Mouse (Mus musculus): ENCODE results near the gene Ces2b. TPM values are rescaled to one million over a fixed set of nuclear protein-coding genes. Genes with fewer than 3 reads are reported as not detected.
"Not testable (repeated sequence)": the region's sequence is repeated elsewhere in the genome, so short reads cannot be mapped to it uniquely, and the experiment has no call there.

Gene Ces2b
- polyA plus RNA-seq, 1 experiment from 2014 or later = 0.11 TPM

GRCm38 (mm10) chr8:104846831-104847230, 15.5 kb downstream of the Ces2b start, which contains the start of gene Ces2c:
Ces2c (plus strand) TSS chr8:104847068.
- H3K36me3 ChIP-seq = no peaks in the 10 kb centered on the region
- H3K27ac ChIP-seq (replicated peaks) = no peak within 1 kb of the TSS
- no peaks in the 10 kb centered on the region for H3K27me3 ChIP-seq
- H3K9ac ChIP-seq = no peak within 1 kb of the TSS
- H3K4me1 ChIP-seq = no peaks in the 10 kb centered on the region
- H3K4me3 ChIP-seq (replicated peaks) = no peak within 1 kb of the TSS
- WGBS = 82% methylated on average over 3 of the region's 3 CpGs
- ATAC-seq (ENCODE audit: insufficient number of reproducible peaks, low FRiP score, low TSS enrichment, low read depth) = no peak
- no peaks in the 10 kb centered on the region for H3K9me3 ChIP-seq (replicated peaks)
- no peak within 1 kb of the TSS for H3K4me2 ChIP-seq (replicated peaks)

GRCm38 (mm10) chr8:104847741-104848462, 16.5 kb downstream of the Ces2b start:
- Histone ChIP-seq H3K9ac (no peak overlapping the region), H3K27me3 (no peaks in the 10 kb centered on the region), H3K4me1 (no peaks in the 10 kb centered on the region), H3K4me2 (replicated peaks) (no peak overlapping the region), H3K9me3 (replicated peaks) (no peaks in the 10 kb centered on the region), H3K36me3 (no peaks in the 10 kb centered on the region), H3K27ac (replicated peaks) (no peak overlapping the region), H3K4me3 (replicated peaks) (no peak overlapping the region)
- ATAC-seq (ENCODE audit: insufficient number of reproducible peaks, low FRiP score, low TSS enrichment, low read depth) = no peak
- WGBS = 66% methylated on average over 4 of the region's 4 CpGs

- no CpG with 5 or more reads among the region's 4 CpGs for WGBS
- H3K9me3 ChIP-seq (replicated peaks); ATAC-seq (ENCODE audit: insufficient number of reproducible peaks, low FRiP score, low TSS enrichment, low read depth); H3K27me3 ChIP-seq; H3K9ac ChIP-seq; H3K4me2 ChIP-seq (replicated peaks); H3K4me1 ChIP-seq; H3K36me3 ChIP-seq; H3K27ac ChIP-seq (replicated peaks); H3K4me3 ChIP-seq (replicated peaks): not testable (repeated sequence)
These were observed 35.6 kb downstream of the Ces2b start for GRCm38 (mm10) chr8:104866844-104867531.

- H3K9ac ChIP-seq; H3K27me3 ChIP-seq; H3K4me2 ChIP-seq (replicated peaks); H3K4me3 ChIP-seq (replicated peaks); H3K4me1 ChIP-seq; H3K27ac ChIP-seq (replicated peaks); ATAC-seq (ENCODE audit: insufficient number of reproducible peaks, low FRiP score, low TSS enrichment, low read depth); H3K36me3 ChIP-seq; H3K9me3 ChIP-seq (replicated peaks): not testable (repeated sequence)
- WGBS = no CpG with 5 or more reads among the region's 2 CpGs
These were observed 37.5 kb downstream of the Ces2b start for GRCm38 (mm10) chr8:104868876-104869275.

- not testable (repeated sequence) for H3K27ac ChIP-seq (replicated peaks); H3K9ac ChIP-seq; H3K27me3 ChIP-seq; H3K9me3 ChIP-seq (replicated peaks); H3K4me1 ChIP-seq; H3K4me2 ChIP-seq (replicated peaks); ATAC-seq (ENCODE audit: insufficient number of reproducible peaks, low FRiP score, low TSS enrichment, low read depth); H3K4me3 ChIP-seq (replicated peaks); H3K36me3 ChIP-seq
- no CpG with 5 or more reads among the region's 4 CpGs for WGBS
These were observed 55.0 kb downstream of the Ces2b start for GRCm38 (mm10) chr8:104886223-104886926.

Other genes starting within 250 kb of the Ces2b start
- 9.0 and 9.3 TPM in 2 replicates for gene Pdp2, start 240.1 kb upstream of the Ces2b start, polyA plus RNA-seq (2015; fragmentation: Nextera tagmentation; extraction: Ambion mirVana)
- 0.40 TPM in 1 of 2 replicates, not detected in the other for gene Cdh16, start 207.2 kb upstream of the Ces2b start, polyA plus RNA-seq (2015; fragmentation: Nextera tagmentation; extraction: Ambion mirVana)
- 22.8 and 31.0 TPM in 2 replicates for gene Rrad, start 200.2 kb upstream of the Ces2b start, polyA plus RNA-seq (2015; fragmentation: Nextera tagmentation; extraction: Ambion mirVana)
- gene Ciao2b, start 189.6 kb upstream of the Ces2b start, polyA plus RNA-seq (2015; fragmentation: Nextera tagmentation; extraction: Ambion mirVana) = 90.6 and 91.9 TPM in 2 replicates
- gene Ces2a, start 97.6 kb upstream of the Ces2b start, polyA plus RNA-seq (2015; fragmentation: Nextera tagmentation; extraction: Ambion mirVana) = not detected in 2 replicates
- gene Ces2c, start 15.5 kb downstream of the Ces2b start, polyA plus RNA-seq (2015; fragmentation: Nextera tagmentation; extraction: Ambion mirVana) = not detected in 2 replicates
- gene Ces2e, start 94.7 kb downstream of the Ces2b start, polyA plus RNA-seq (2015; fragmentation: Nextera tagmentation; extraction: Ambion mirVana) = 0.42 and 0.49 TPM in 2 replicates
- 0.50 and 0.51 TPM in 2 replicates for gene Ces2f, start 115.8 kb downstream of the Ces2b start, polyA plus RNA-seq (2015; fragmentation: Nextera tagmentation; extraction: Ambion mirVana)
- 9.7 and 10.4 TPM in 2 replicates for gene Ces2g, start 130.1 kb downstream of the Ces2b start, polyA plus RNA-seq (2015; fragmentation: Nextera tagmentation; extraction: Ambion mirVana)
- gene Ces2h, start 169.3 kb downstream of the Ces2b start, polyA plus RNA-seq (2015; fragmentation: Nextera tagmentation; extraction: Ambion mirVana) = not detected in 2 replicates
- gene Ces3a, start 217.0 kb downstream of the Ces2b start, polyA plus RNA-seq (2015; fragmentation: Nextera tagmentation; extraction: Ambion mirVana) = not detected in 2 replicates